Mouse (Mus musculus) lung, adult 18-20 months (tissue): ENCODE results near the gene Desi2.
A peak's percentile ranks its signal among the peaks of the same experiment; 100 is the strongest.
"Not testable (repeated sequence)": the region's sequence is repeated elsewhere in the genome, so short reads cannot be mapped to it uniquely, and the experiment has no call there.

Experiments
- DNase-seq, 2 experiments: peaks; one replicate each; pipeline ENCODE4 v3.0.0; 2022; ENCODE audit warnings: mixed read lengths in 2 of 2

The Desi2 gene

GRCm38 (mm10) chr1:178187216-178187791 lies at the start of gene Desi2:
Gene Desi2 (plus strand): TSS chr1:178187417.
- peak; percentile 98 to 99 for DNase-seq

GRCm38 (mm10) chr1:178146513-178146912 lies 40.7 kb upstream of the Desi2 start:
- peak in 1 of 2 experiments; percentile 8 for DNase-seq

- peak in 1 of 2 experiments; percentile 5 for DNase-seq
These were observed 40.3 kb upstream of the Desi2 start for GRCm38 (mm10) chr1:178146915-178147314.

- no peak for DNase-seq
These were observed 5.0 kb upstream of the Desi2 start for GRCm38 (mm10) chr1:178182251-178182650.

- no peak for DNase-seq
These were observed 1.6 kb upstream of the Desi2 start for GRCm38 (mm10) chr1:178185591-178185990.

GRCm38 (mm10) chr1:178187810-178188209 lies 593 bp downstream of the Desi2 start:
- DNase-seq: not testable (repeated sequence)

GRCm38 (mm10) chr1:178188386-178188785 lies 1.2 kb downstream of the Desi2 start:
- peak; percentile 26 to 42 for DNase-seq

- DNase-seq: no peak
These were observed 18.6 kb downstream of the Desi2 start for GRCm38 (mm10) chr1:178205701-178206325.

GRCm38 (mm10) chr1:178207856-178208255 lies 20.6 kb downstream of the Desi2 start:
- DNase-seq: not testable (repeated sequence)

GRCm38 (mm10) chr1:178209966-178210365 lies 22.7 kb downstream of the Desi2 start:
- peak; percentile 69 to 84 for DNase-seq

- DNase-seq: no peak
These were observed 29.9 kb downstream of the Desi2 start for GRCm38 (mm10) chr1:178217157-178217556.

- DNase-seq: no peak
These were observed 31.1 kb downstream of the Desi2 start for GRCm38 (mm10) chr1:178218305-178218704.

GRCm38 (mm10) chr1:178219166-178220077 lies 32.2 kb downstream of the Desi2 start:
- peak in 1 of 2 experiments; percentile 58 for DNase-seq

GRCm38 (mm10) chr1:178228888-178229287 lies 41.7 kb downstream of the Desi2 start:
- DNase-seq: not testable (repeated sequence)

GRCm38 (mm10) chr1:178234109-178234508 lies 46.9 kb downstream of the Desi2 start:
- no peak for DNase-seq

- DNase-seq: no peak
These were observed 48.8 kb downstream of the Desi2 start for GRCm38 (mm10) chr1:178235919-178236466.

- no peak for DNase-seq
These were observed 51.5 kb downstream of the Desi2 start for GRCm38 (mm10) chr1:178238676-178239075.

GRCm38 (mm10) chr1:178241884-178242508 lies 54.8 kb downstream of the Desi2 start:
- DNase-seq: no peak

GRCm38 (mm10) chr1:178248107-178248820 lies 61.0 kb downstream of the Desi2 start:
- no peak for DNase-seq

- no peak for DNase-seq
These were observed 67.4 kb downstream of the Desi2 start for GRCm38 (mm10) chr1:178254598-178254997.

GRCm38 (mm10) chr1:178256351-178256750 lies 69.1 kb downstream of the Desi2 start:
- DNase-seq: no peak

GRCm38 (mm10) chr1:178258821-178259220 lies 71.6 kb downstream of the Desi2 start:
- DNase-seq: no peak
